In genomic region chr19:15868865-15869698, GRCm38 (mm10) we compare ENCODE assay signal across 8 mouse cellular contexts.
DNase-seq lines count a peak whose midpoint lies in the region; ATAC-seq lines count a peak whose summit lies in the region.

No protein-coding gene starts in this region.

- H3K36me3 ChIP-seq in kidney, embryonic 15.5 days = no peaks in the 10 kb centered on the region
- H3K36me3 ChIP-seq in neural tube, embryonic 14.5 days (ENCODE audit: control insufficient read depth, insufficient read depth, low read length) = no peaks in the 10 kb centered on the region

- no peaks in the 10 kb centered on the region for H3K9me3 ChIP-seq in kidney, embryonic 15.5 days (replicated peaks)
- H3K9me3 ChIP-seq in neural tube, embryonic 14.5 days (ENCODE audit: control insufficient read depth, low read length) = no peaks in the 10 kb centered on the region

- peak; percentile 42 for DNase-seq in kidney, postnatal 10 days
- DNase-seq in brain, adult 2 months (ENCODE audit: low read depth, low spot score) = peak; percentile 70
- DNase-seq in forelimb bud, embryonic 11.5 days (ENCODE audit: low read depth, low spot score) = peak; percentile 46
- peak; percentile 15 to 21 for DNase-seq in left cerebral cortex, postnatal 36 days (ENCODE audit: low spot score in 2 of 2)
- DNase-seq in urinary bladder, postnatal 10 days (ENCODE audit: low spot score) = no peak

- whole genome bisulfite sequencing in kidney, embryonic 15.5 days = 16% methylated on average over 7 of the region's 7 CpGs
- WGBS in neural tube, embryonic 14.5 days = 11% methylated on average over 7 of the region's 7 CpGs

- ATAC-seq in kidney, embryonic 15.5 days (replicated peaks; ENCODE audit: low FRiP score) = no peak
- ATAC-seq in neural tube, embryonic 14.5 days (ENCODE audit: low read depth) = peak; percentile 68
- no peak for ATAC-seq in CD4-positive, CD25-positive, alpha-beta regulatory T cell, adult 4 months

- no peak overlapping the region for H3K9ac ChIP-seq in kidney, embryonic 15.5 days
- H3K9ac ChIP-seq in neural tube, embryonic 14.5 days (replicated peaks; ENCODE audit: low read depth, low read length) = no peak overlapping the region

- H3K4me3 ChIP-seq in kidney, embryonic 15.5 days (replicated peaks) = no peak overlapping the region
- H3K4me3 ChIP-seq in neural tube, embryonic 14.5 days (ENCODE audit: low read depth, low read length) = no peak overlapping the region

- no peak overlapping the region for H3K27ac ChIP-seq in kidney, embryonic 15.5 days
- no peak overlapping the region for H3K27ac ChIP-seq in neural tube, embryonic 14.5 days (ENCODE audit: low read depth, low read length)

- H3K4me1 ChIP-seq in kidney, embryonic 15.5 days = no peaks in the 10 kb centered on the region
- no peaks in the 10 kb centered on the region; the same call in 1 of the 2 replicates for H3K4me1 ChIP-seq in neural tube, embryonic 14.5 days (ENCODE audit: control insufficient read depth, insufficient read depth, low read length)

- H3K4me2 ChIP-seq in kidney, embryonic 15.5 days = no peak overlapping the region
- no peak overlapping the region for H3K4me2 ChIP-seq in neural tube, embryonic 14.5 days (ENCODE audit: low read depth, low read length)

- H3K27me3 ChIP-seq in kidney, embryonic 15.5 days = no peaks in the 10 kb centered on the region
- H3K27me3 ChIP-seq in neural tube, embryonic 14.5 days (ENCODE audit: control insufficient read depth, insufficient read depth, low read length) = no peaks in the 10 kb centered on the region

- intact Hi-C loops in left cerebral cortex, postnatal 36 days (cut with DNase I) = loop anchor here (2.0 kb wide), 1 partner anchor 1888 kb away; no protein-coding TSS in a partner anchor
